Mouse (Mus musculus) CH12.LX (cell line): ENCODE measurements around the gene Pam16. TPM values are rescaled to one million over a fixed set of nuclear protein-coding genes. Genes with fewer than 3 reads are reported as not detected.

ENCODE experiments used
- DNase-seq: peaks from one replicate; pipeline ENCODE4 v3.0.0-alpha.2; 2013; ENCODE audit errors: extremely low read depth
- H3K27ac ChIP-seq: 2 replicates; pipeline ENCODE4 v1.5.1; 2012; ENCODE audit warnings: low read depth, mild to moderate bottlenecking, control low read depth, moderate library complexity; ENCODE audit not compliant: insufficient read depth
- H3K27me3 ChIP-seq: replicated peaks from 2 replicates; pipeline ENCODE3; 2012; ENCODE audit warnings: inconsistent platforms
- H3K36me3 ChIP-seq, 2 experiments: replicated peaks in 1 of 2; 2 replicates each; pipeline versions ENCODE3 to v1.6.1; 2012; ENCODE audit warnings: inconsistent platforms in 1 of 2, low read length in 1 of 2, mild to moderate bottlenecking in 1 of 2, mixed read lengths in 1 of 2, moderate library complexity in 1 of 2; ENCODE audit not compliant: control insufficient read depth in 1 of 2, insufficient read depth in 1 of 2
- H3K4me1 ChIP-seq, 2 experiments: 2 replicates each; pipeline ENCODE4 v1.6.1; 2012; ENCODE audit warnings: inconsistent platforms in 1 of 2, moderate library complexity in 1 of 2; ENCODE audit not compliant: insufficient read depth in 2 of 2, control insufficient read depth in 1 of 2
- H3K4me2 ChIP-seq: 2 replicates; pipeline ENCODE4 v1.6.1; 2012; ENCODE audit warnings: low read depth, mild to moderate bottlenecking, control low read depth; ENCODE audit not compliant: poor library complexity, insufficient read depth, severe bottlenecking
- H3K4me3 ChIP-seq, 3 experiments: fragments of 150-350 bp in 1 of 3; sonication (generic) in 1 of 3; replicated peaks in 1 of 3; 2 replicates each; pipeline versions ENCODE3 to v1.5.1; 2011 to 2012; ENCODE audit warnings: low read depth in 2 of 3, low read length in 2 of 3, mild to moderate bottlenecking in 2 of 3, moderate library complexity in 2 of 3, control low read depth in 1 of 3, improper control_type of control experiment in 1 of 3, inconsistent platforms in 1 of 3, mixed read lengths in 1 of 3; ENCODE audit not compliant: poor library complexity in 1 of 3
- H3K79me2 ChIP-seq: replicated peaks from 2 replicates; pipeline ENCODE4 v1.6.1; 2012; ENCODE audit warnings: mild to moderate bottlenecking, moderate library complexity; ENCODE audit not compliant: control insufficient read depth, poor library complexity, insufficient read depth, severe bottlenecking; ENCODE audit errors: extremely low read depth
- H3K9ac ChIP-seq: 2 replicates; pipeline ENCODE4 v1.6.1; 2012; ENCODE audit warnings: low read depth, mild to moderate bottlenecking, control low read depth, moderate library complexity; ENCODE audit not compliant: insufficient read depth
- H3K9me3 ChIP-seq: replicated peaks from 2 replicates; pipeline ENCODE3; 2012; ENCODE audit warnings: low read length, inconsistent platforms, mixed read lengths
- E2F4 ChIP-seq: IDR thresholded peaks from 2 replicates; pipeline ENCODE4 v1.6.1; 2011; ENCODE audit warnings: low read depth, low read length, improper control_type of control experiment; ENCODE audit not compliant: insufficient replicate concordance
- GABPA ChIP-seq: IDR thresholded peaks from 2 replicates; pipeline ENCODE4 v1.6.1; 2012; ENCODE audit warnings: low read depth, low read length, improper control_type of control experiment, inconsistent platforms; ENCODE audit not compliant: insufficient replicate concordance
- HCFC1 ChIP-seq: IDR thresholded peaks from 2 replicates; pipeline ENCODE4 v1.6.1; 2012; ENCODE audit warnings: low read depth, mild to moderate bottlenecking, inconsistent platforms, low read length, improper control_type of control experiment
- JUN ChIP-seq: IDR thresholded peaks from 2 replicates; pipeline ENCODE4 v1.6.1; 2011; ENCODE audit warnings: low read depth, mild to moderate bottlenecking, low read length, improper control_type of control experiment, moderate library complexity; ENCODE audit not compliant: insufficient read depth
- MAFK ChIP-seq: IDR thresholded peaks from 2 replicates; pipeline ENCODE4 v1.6.1; 2011; ENCODE audit warnings: low read length, improper control_type of control experiment; ENCODE audit not compliant: insufficient replicate concordance
- MAX ChIP-seq: IDR thresholded peaks from 2 replicates; pipeline ENCODE4 v1.6.1; 2011; ENCODE audit warnings: low read length, improper control_type of control experiment
- MAZ ChIP-seq: IDR thresholded peaks from 2 replicates; pipeline ENCODE4 v1.6.1; 2012; ENCODE audit warnings: low read depth, mild to moderate bottlenecking, inconsistent platforms, low read length, improper control_type of control experiment, moderate library complexity
- MXI1 ChIP-seq: IDR thresholded peaks from 2 replicates; pipeline ENCODE4 v1.6.1; 2011; ENCODE audit warnings: mild to moderate bottlenecking, low read depth, low read length, improper control_type of control experiment
- POLR2AphosphoS2 ChIP-seq: IDR thresholded peaks from 2 replicates; pipeline ENCODE4 v1.6.1; 2011; ENCODE audit warnings: low read depth, low read length, improper control_type of control experiment
- RAD21 ChIP-seq: IDR thresholded peaks from 2 replicates; pipeline ENCODE4 v1.6.1; 2011; ENCODE audit warnings: low read depth, mild to moderate bottlenecking, low read length, improper control_type of control experiment, moderate library complexity
- SMC3 ChIP-seq: IDR thresholded peaks from 2 replicates; pipeline ENCODE4 v1.6.1; 2011; ENCODE audit warnings: low read depth, low read length, improper control_type of control experiment
- TBP ChIP-seq: conservative IDR thresholded peaks from 2 replicates; pipeline ENCODE4 v1.6.1; 2011; ENCODE audit warnings: low read depth, low read length, improper control_type of control experiment
- TCF12 ChIP-seq: IDR thresholded peaks from 2 replicates; pipeline ENCODE4 v1.6.1; 2014; ENCODE audit warnings: low read depth, mild to moderate bottlenecking, inconsistent platforms, low read length, improper control_type of control experiment
- UBTF ChIP-seq: IDR thresholded peaks from 2 replicates; pipeline ENCODE4 v1.6.1; 2012; ENCODE audit warnings: low read depth, mild to moderate bottlenecking, inconsistent platforms, low read length, improper control_type of control experiment, moderate library complexity
- USF2 ChIP-seq: conservative IDR thresholded peaks from 2 replicates; pipeline ENCODE4 v1.6.1; 2011; ENCODE audit warnings: low read depth, low read length, improper control_type of control experiment
- dilution Hi-C: fragments of 300-500 bp; cut with MboI; formaldehyde crosslinking; loops from 2 replicates; pipeline ENCODE4 v1.14.3; 2020; ENCODE audit warnings: low sequenced_read_pairs; ENCODE audit not compliant: extremely low pct_unique_long_range_greater_than_20kb, extremely low pct_ligation_motif_present
- in situ Hi-C: fragments of 300-500 bp; cut with MboI; formaldehyde crosslinking; loops from 3 replicates; pipeline ENCODE4 v1.14.3; 2019; ENCODE audit warnings: low sequenced_read_pairs, low pct_ligation_motif_present, low pct_unique_long_range_greater_than_20kb, mixed read lengths
- polyA plus RNA-seq: library from polyadenylated mRNA; unstranded; fragments of >175 nt; gene quantifications from 2 replicates; pipeline ENCODE4 v1.2.1, GENCODE M21; 2012; ENCODE audit warnings: low read depth; ENCODE audit not compliant: insufficient read length
- total RNA-seq, 2 experiments: library from RNA; depleted of rRNA; stranded (reverse); fragments of 300-350 nt in 1 of 2; fragments of >200 nt in 1 of 2; gene quantifications; 2 replicates each; pipeline ENCODE4 v1.2.3; 2012 to 2014

Pam16 gene
- total and polyA plus RNA-seq, 3 experiments, result 11.6 to 152 (median 103) TPM

GRCm38 (mm10) chr16:4649211-4649610 lies 24.4 kb upstream of the Pam16 start:
- no peak overlapping the region for H3K4me2 ChIP-seq
- no peaks in the 10 kb centered on the region for H3K9me3 ChIP-seq
- no peaks in the 10 kb centered on the region for H3K4me1 ChIP-seq
- H3K27me3 ChIP-seq, result no peaks in the 10 kb centered on the region
- H3K79me2 ChIP-seq, result no peaks in the 10 kb centered on the region
- TF ChIP-seq TCF12, result no peak
- no peak for TF ChIP-seq MAZ
- TF ChIP-seq UBTF, result no peak
- TF ChIP-seq, all 38 proteins: peak for 0
- Histone ChIP-seq H3K9ac (no peak overlapping the region), H3K4me3 (no peak overlapping the region), H3K27ac (no peak overlapping the region), H3K36me3 (peaks cover 62 to 98% of the 10 kb centered on the region in 2 experiments)
- DNase-seq, result no peak
- dilution Hi-C loops (no loop called here), in situ Hi-C loops (loop anchor here (25.0 kb wide), 1 partner anchor 488 kb away; the partner anchor contains the start of genes Ppl and Sec14l5)

GRCm38 (mm10) chr16:4648416-4649023 lies 23.7 kb upstream of the Pam16 start:
- Histone ChIP-seq H3K36me3 (peaks cover 60 to 99% of the 10 kb centered on the region in 2 experiments), H3K9me3 (no peaks in the 10 kb centered on the region), H3K4me3 (no peak overlapping the region), H3K9ac (no peak overlapping the region), H3K4me2 (no peak overlapping the region), H3K27me3 (no peaks in the 10 kb centered on the region), H3K4me1 (no peaks in the 10 kb centered on the region), H3K27ac (no peak overlapping the region), H3K79me2 (no peaks in the 10 kb centered on the region)
- no peak for DNase-seq
- dilution Hi-C loops, result no loop called here
- in situ Hi-C loops, result loop anchor here (25.0 kb wide), 1 partner anchor 489 kb away; the partner anchor contains the start of genes Ppl and Sec14l5
- no peak for TF ChIP-seq E2F4
- no peak for TF ChIP-seq HCFC1
- no peak for TF ChIP-seq JUN
- TF ChIP-seq MAFK, result no peak
- no peak for TF ChIP-seq USF2
- TF ChIP-seq SMC3, result no peak
- no peak for TF ChIP-seq POLR2AphosphoS2

GRCm38 (mm10) chr16:4647651-4648141 lies 22.9 kb upstream of the Pam16 start:
- H3K36me3 ChIP-seq, result peaks cover 52 to 99% of the 10 kb centered on the region in 2 experiments
- TF ChIP-seq RAD21 (no peak), TBP (no peak), MAX (no peak), MXI1 (no peak), GABPA (no peak)
- TF ChIP-seq, all 38 proteins: peak for 0
- dilution Hi-C loops, result no loop called here
- Histone ChIP-seq H3K4me3 (no peak overlapping the region), H3K79me2 (no peaks in the 10 kb centered on the region), H3K9me3 (no peaks in the 10 kb centered on the region), H3K27me3 (no peaks in the 10 kb centered on the region), H3K4me2 (no peak overlapping the region), H3K4me1 (no peaks in the 10 kb centered on the region), H3K27ac (no peak overlapping the region), H3K9ac (no peak overlapping the region)
- no peak for DNase-seq
- in situ Hi-C loops, result loop anchor here (25.0 kb wide), 1 partner anchor 490 kb away; the partner anchor contains the start of genes Ppl and Sec14l5
